Mouse (Mus musculus) olfactory bulb, adult 2 months (tissue): ENCODE results near the gene Bcl2a1c. TPM values are rescaled to one million over a fixed set of nuclear protein-coding genes. Genes with fewer than 3 reads are reported as not detected.
A peak's percentile ranks its signal among the peaks of the same experiment; 100 is the strongest.
"Not testable (repeated sequence)": the region's sequence is repeated elsewhere in the genome, so short reads cannot be mapped to it uniquely, and the experiment has no call there.

ENCODE experiments used
- H3K27ac ChIP-seq: fragments of 200-500 bp; 2 replicates; pipeline ENCODE4 v1.5.1; 2012; ENCODE audit warnings: low read depth, low read length; ENCODE audit not compliant: insufficient read depth
- H3K4me1 ChIP-seq: fragments of 200-500 bp; 2 replicates; pipeline ENCODE4 v1.6.1; 2012; ENCODE audit warnings: low read length; ENCODE audit not compliant: control insufficient read depth, insufficient read depth
- H3K4me3 ChIP-seq: fragments of 200-500 bp; 2 replicates; pipeline ENCODE4 v1.5.1; 2012; ENCODE audit warnings: mild to moderate bottlenecking, low read depth, low read length, moderate library complexity; ENCODE audit not compliant: insufficient read depth
- CTCF ChIP-seq: fragments of 200-500 bp; IDR thresholded peaks from 2 replicates; pipeline ENCODE4 v1.5.1; 2012; ENCODE audit warnings: low read depth, mild to moderate bottlenecking, low read length, moderate library complexity; ENCODE audit not compliant: insufficient read depth
- POLR2A ChIP-seq: fragments of 200-500 bp; IDR thresholded peaks from 2 replicates; pipeline ENCODE4 v1.6.1; 2012; ENCODE audit warnings: mild to moderate bottlenecking, low read depth, low read length, moderate library complexity; ENCODE audit not compliant: insufficient read depth
- WGBS: fragments of 180-500 bp; shearing (Covaris S2); methylation state at CpG from one replicate; pipeline ENCODE4 v1.1.7; 2018; 5-methylcytosine and 5-hydroxymethylcytosine counted together
- polyA plus RNA-seq: library from polyadenylated mRNA; stranded (reverse); fragments of >200 nt; gene quantifications from 2 replicates; pipeline ENCODE4 v1.2.4, GENCODE M21; 2012; ENCODE audit warnings: low replicate concordance; ENCODE audit not compliant: missing spikeins, insufficient read depth, insufficient read length

Bcl2a1c gene
- not detected in 2 replicates for polyA plus RNA-seq

DNA sequence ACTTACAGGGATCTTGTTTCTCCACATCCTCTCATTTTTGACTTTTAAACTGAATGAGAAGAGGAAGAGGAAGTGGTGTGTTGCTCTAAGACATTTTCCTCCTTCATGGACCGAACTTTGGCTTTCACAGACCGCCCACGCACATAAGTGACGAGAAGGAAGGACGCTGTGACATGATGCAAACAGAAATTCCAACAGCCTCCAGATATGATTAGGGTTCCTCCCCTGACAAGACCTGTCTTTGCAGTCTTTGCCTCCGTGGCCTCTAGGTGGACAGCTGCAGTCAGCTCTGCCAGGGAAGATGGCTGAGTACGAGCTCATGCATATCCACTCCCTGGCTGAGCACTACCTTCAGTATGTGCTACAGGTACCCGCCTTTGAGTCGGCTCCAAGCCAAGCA, at the start of gene Bcl2a1c:
TSS of gene Bcl2a1c (plus strand) at position 281 of the 400 bp plus-strand sequence.
- not testable (repeated sequence) for H3K27ac ChIP-seq, H3K4me3 ChIP-seq, H3K4me1 ChIP-seq
- 81% methylated on average over 9 of the region's 9 CpGs for WGBS

- not testable (repeated sequence) for H3K27ac ChIP-seq, H3K4me1 ChIP-seq
Measured at GRCm38 (mm10) chr9:114305957-114306356, 24.0 kb upstream of the Bcl2a1c start.

GRCm38 (mm10) chr9:114311752-114312151, 18.2 kb upstream of the Bcl2a1c start:
- H3K4me1 ChIP-seq, H3K4me3 ChIP-seq, H3K27ac ChIP-seq: not testable (repeated sequence)
- 69% methylated on average over 2 of the region's 2 CpGs for WGBS

More at GRCm38 (mm10) chr9:114305957-114306356, 24.0 kb upstream of the Bcl2a1c start:
- H3K4me3 ChIP-seq: not testable (repeated sequence)

GRCm38 (mm10) chr9:114318021-114318420, 11.9 kb upstream of the Bcl2a1c start:
- TF ChIP-seq POLR2A (no peak), CTCF (no peak)
- no peak overlapping the region for H3K27ac ChIP-seq
- 6% methylated on average over 2 of the region's 2 CpGs for WGBS
- no peak overlapping the region for H3K4me3 ChIP-seq
- H3K4me1 ChIP-seq: no peaks in the 10 kb centered on the region

DNA sequence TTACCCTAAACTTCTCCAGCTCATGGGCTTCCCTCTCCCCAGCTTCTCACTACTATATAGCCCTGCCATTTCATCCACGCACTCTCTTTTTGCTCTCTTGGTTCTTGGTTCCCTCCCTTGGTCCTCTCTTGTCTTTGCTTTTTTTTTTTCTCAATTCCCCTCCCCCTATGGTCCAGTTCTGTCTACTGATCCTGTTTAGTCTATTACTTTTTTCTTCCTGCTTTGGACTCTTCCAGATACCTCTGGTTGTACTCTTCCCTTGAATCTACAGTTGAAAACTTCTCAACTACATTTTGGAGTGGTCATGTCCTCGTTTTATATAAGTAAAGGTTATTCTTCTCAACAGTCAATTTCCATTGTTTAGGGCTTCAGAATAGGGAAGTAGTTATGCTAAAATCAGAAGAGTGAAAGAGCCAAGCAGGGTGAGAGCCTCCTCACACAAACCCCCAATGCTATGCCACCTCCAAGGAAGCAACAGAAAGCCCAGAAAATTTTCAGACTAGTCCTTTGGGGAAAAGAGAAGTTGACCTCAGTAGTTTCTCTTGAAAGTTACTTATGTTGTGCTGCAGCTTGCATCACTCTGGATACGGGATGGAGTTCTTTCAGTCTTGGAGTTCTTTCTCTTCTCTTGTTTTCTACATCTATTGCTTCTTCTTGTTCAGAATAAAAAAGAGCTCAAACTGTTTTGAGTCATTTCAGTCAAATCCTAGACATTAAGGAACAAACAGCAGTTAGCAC, 3.8 kb upstream of the Bcl2a1c start:
- WGBS: 71% methylated on average over 3 of the region's 3 CpGs
- Histone ChIP-seq H3K27ac (no peak overlapping the region), H3K4me1 (no peaks in the 10 kb centered on the region), H3K4me3 (no peak overlapping the region)
- TF ChIP-seq POLR2A: no peak
- TF ChIP-seq CTCF: no peak

- H3K4me3 ChIP-seq, H3K4me1 ChIP-seq, H3K27ac ChIP-seq: not testable (repeated sequence)
Measured at GRCm38 (mm10) chr9:114328332-114328731, 1.6 kb upstream of the Bcl2a1c start.

- no peak overlapping the region for H3K27ac ChIP-seq
- WGBS: 1% methylated on average over 48 of the region's 48 CpGs
- no peak for TF ChIP-seq CTCF
- TF ChIP-seq POLR2A: no peak
- H3K4me3 ChIP-seq: peak overlapping the region; percentile 41
- peaks cover 2% of the 10 kb centered on the region; the same call in 1 of the 2 replicates for H3K4me1 ChIP-seq
Measured at GRCm38 (mm10) chr9:114367783-114368470, 38.0 kb downstream of the Bcl2a1c start.

DNA sequence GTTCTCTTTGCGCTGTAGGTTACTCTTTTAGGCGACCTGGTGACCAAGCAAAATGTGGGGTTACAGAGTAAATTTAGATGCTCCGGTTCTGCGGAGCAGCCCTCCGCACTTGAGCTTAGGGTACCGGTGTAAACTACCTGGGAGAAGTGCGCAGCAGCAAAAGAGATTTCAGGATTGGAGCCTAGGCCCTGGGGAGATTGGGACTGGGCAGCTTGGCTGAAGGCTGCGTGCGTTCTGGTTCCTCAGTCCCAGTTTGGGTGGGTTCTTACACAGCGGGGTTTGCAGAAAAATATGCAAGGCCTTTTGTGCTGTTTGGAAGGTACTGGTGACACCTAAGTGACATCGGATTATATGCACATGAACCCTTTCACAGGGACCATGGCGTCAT, 38.5 kb downstream of the Bcl2a1c start:
- Histone ChIP-seq H3K4me1 (peaks cover 2% of the 10 kb centered on the region; the same call in 1 of the 2 replicates), H3K27ac (no peak overlapping the region), H3K4me3 (peak overlapping the region; percentile 41)
- 30% methylated on average over 12 of the region's 12 CpGs for WGBS
- TF ChIP-seq POLR2A: no peak
- no peak for TF ChIP-seq CTCF

GRCm38 (mm10) chr9:114369389-114369788, 39.5 kb downstream of the Bcl2a1c start:
- H3K4me3 ChIP-seq, H3K4me1 ChIP-seq, H3K27ac ChIP-seq: not testable (repeated sequence)
- 62% methylated on average over 5 of the region's 5 CpGs for WGBS

DNA sequence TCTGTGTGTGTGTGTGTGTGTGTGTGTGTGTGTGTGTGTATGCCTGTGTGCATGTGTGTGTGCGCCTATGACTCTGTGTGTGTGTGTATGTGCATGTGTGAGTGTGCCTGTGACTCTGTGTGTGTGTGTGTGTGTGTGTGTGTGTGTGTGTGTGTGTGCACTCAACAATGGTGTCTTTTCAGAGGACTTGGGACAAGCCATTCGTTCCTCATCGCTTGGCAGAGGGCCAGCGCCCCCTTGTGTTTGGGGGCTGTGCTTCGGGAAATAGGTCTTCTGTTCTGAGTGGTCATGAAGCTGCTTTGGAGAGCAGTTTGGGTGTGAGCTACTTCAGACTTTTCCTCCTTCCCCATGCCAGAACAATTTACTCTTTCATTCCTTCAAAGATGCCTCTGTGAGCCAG, 41.8 kb downstream of the Bcl2a1c start:
- not testable (repeated sequence) for H3K4me3 ChIP-seq
- 23% methylated on average over 5 of the region's 5 CpGs for WGBS

More for the DNA sequence above, 41.8 kb downstream of the Bcl2a1c start:
- H3K4me1 ChIP-seq, H3K27ac ChIP-seq: not testable (repeated sequence)
